ENCODE assay signal across 8 mouse cellular contexts in genomic region chr11:53979788-53980621, GRCm38 (mm10). TPM values are rescaled to one million over a fixed set of nuclear protein-coding genes. Genes with fewer than 3 reads are reported as not detected.
DNase-seq lines count a peak whose midpoint lies in the region; ATAC-seq and TF ChIP-seq lines count a peak whose summit lies in the region.

Gene Slc22a21, minus strand, starts transcription at chr11:53980332.

- peak; percentile 96 for DNase-seq in ZHBTc4 (ENCODE audit: low read depth, low spot score)
- DNase-seq in cerebellum, postnatal 36 days = peak; percentile 21 to 44
- DNase-seq in gastrocnemius, adult 18-20 months (ENCODE audit: low spot score) = peak; percentile 78
- DNase-seq in left cerebral cortex, adult 2 months (ENCODE audit: extremely low spot score in 1 of 2, low spot score in 2 of 2) = peak; percentile 24 to 42
- DNase-seq in right cerebral cortex, adult 18-20 months = peak; percentile 29
- DNase-seq in urinary bladder, postnatal 10 days (ENCODE audit: low spot score) = peak; percentile 33

- peak; percentile 96 for ATAC-seq in hindbrain, embryonic 15.5 days (ENCODE audit: low FRiP score, low read depth)
- ATAC-seq in megakaryocyte, adult 5-6 weeks (ENCODE audit: poor library complexity, severe bottlenecking) = peak; percentile 90

- no peak for TF ChIP-seq CTCF in left cerebral cortex, adult 2 months (IDR thresholded peaks at IDR 0.05)

- H3K4me2 ChIP-seq in hindbrain, embryonic 15.5 days = peak within 1 kb of the TSS; percentile 95

- no peaks in the 10 kb centered on the region for H3K36me3 ChIP-seq in hindbrain, embryonic 15.5 days

- 1% methylated on average over 73 of the region's 73 CpGs for WGBS in hindbrain, embryonic 15.5 days

- H3K9ac ChIP-seq in hindbrain, embryonic 15.5 days = peak within 1 kb of the TSS; percentile 54

- H3K4me1 ChIP-seq in hindbrain, embryonic 15.5 days (replicated peaks) = peaks cover 17% of the 10 kb centered on the region

- intact Hi-C loops in left cerebral cortex, adult 2 months (cut with DNase I) = no loop called here

- H3K27me3 ChIP-seq in hindbrain, embryonic 15.5 days = 0 out of 2 replicates have a peak, but pooled peaks cover 4% of the 10 kb centered on the region

- H3K4me3 ChIP-seq in hindbrain, embryonic 15.5 days = peak within 1 kb of the TSS; percentile 67
- H3K4me3 ChIP-seq in left cerebral cortex, adult 2 months = peak within 1 kb of the TSS; percentile 67

- peak within 1 kb of the TSS; percentile 35; the same call in 1 of the 2 replicates for H3K27ac ChIP-seq in hindbrain, embryonic 15.5 days (replicated peaks)
- no peak within 1 kb of the TSS for H3K27ac ChIP-seq in left cerebral cortex, adult 2 months

- no peaks in the 10 kb centered on the region for H3K9me3 ChIP-seq in hindbrain, embryonic 15.5 days

RNA-seq across cellular contexts. Expression of gene Slc22a21, which starts in this region (rescaled TPM):
- total RNA-seq in gastrocnemius, adult 18-20 months (2021) = under 1 TPM; 0.78 to 0.95 TPM
- polyA plus RNA-seq in hindbrain, embryonic 15.5 days (2015; fragmentation: Nextera tagmentation; extraction: Ambion mirVana) = 3.1 and 3.7 TPM in 2 replicates
- 1 to 10 TPM; 1.3 TPM for total RNA-seq in left cerebral cortex, adult 2 months (2021)
- total RNA-seq in megakaryocyte, adult 5-6 weeks (2015) = 1.3 and 1.5 TPM in 2 replicates
- 0.44 and 0.77 TPM in 2 replicates for total RNA-seq in megakaryocyte, adult 5-6 weeks (2017)

Comparison
In these comparisons a context has a peak if more than half of its experiments do, and no peak if none do; other contexts are left out.
1. Peak in DNase-seq in gastrocnemius, adult 18-20 months; RNA of the gene not detected or under 1 TPM.
2. DNase-seq: peak in every context shown above with its lines; median percentile 96 in ZHBTc4; 78 in gastrocnemius, adult 18-20 months; 33 in left cerebral cortex, adult 2 months; 33 in urinary bladder, postnatal 10 days; 32 in cerebellum, postnatal 36 days; 29 in right cerebral cortex, adult 18-20 months.